Mouse (Mus musculus) midbrain, embryonic 11.5 days (tissue): ENCODE data around the gene Dapk1. TPM values are rescaled to one million over a fixed set of nuclear protein-coding genes. Genes with fewer than 3 reads are reported as not detected.

Source experiments
- ATAC-seq: fragments of 200-750 bp; cut with Nextera tagmentation; 2 replicates; pipeline ENCODE4 v1.8.0; 2017; ENCODE audit warnings: moderate TSS enrichment, moderate library complexity; ENCODE audit not compliant: low FRiP score
- DNase-seq: peaks from one replicate; pipeline ENCODE4 v3.0.0; 2015; ENCODE audit warnings: low spot score; ENCODE audit errors: missing footprints
- H3K27ac ChIP-seq: fragments of 300-500 bp; sonication (generic); 2 replicates; pipeline ENCODE4 v1.5.1; 2014; ENCODE audit warnings: low read depth, low read length
- H3K27me3 ChIP-seq: fragments of 300-500 bp; sonication (generic); 2 replicates; pipeline ENCODE4 v1.6.1; 2014; ENCODE audit warnings: mild to moderate bottlenecking, low read length, moderate library complexity, mixed read lengths; ENCODE audit not compliant: control insufficient read depth, insufficient read depth
- H3K36me3 ChIP-seq: fragments of 300-500 bp; sonication (generic); 2 replicates; pipeline ENCODE4 v1.6.1; 2014; ENCODE audit warnings: mild to moderate bottlenecking, low read length, moderate library complexity, mixed read lengths; ENCODE audit not compliant: control insufficient read depth, insufficient read depth
- H3K4me1 ChIP-seq: fragments of 300-500 bp; sonication (generic); 2 replicates; pipeline ENCODE4 v1.6.1; 2014; ENCODE audit warnings: low read length; ENCODE audit not compliant: control insufficient read depth, insufficient read depth
- H3K4me2 ChIP-seq: fragments of 300-500 bp; sonication (generic); 2 replicates; pipeline ENCODE4 v1.6.1; 2014; ENCODE audit warnings: mild to moderate bottlenecking, moderate library complexity
- H3K4me3 ChIP-seq: fragments of 300-500 bp; sonication (generic); 2 replicates; pipeline ENCODE4 v1.5.1; 2014; ENCODE audit warnings: low read depth, low read length
- H3K9ac ChIP-seq: fragments of 300-500 bp; sonication (generic); 2 replicates; pipeline ENCODE4 v1.6.1; 2014; ENCODE audit warnings: low read length
- H3K9me3 ChIP-seq: fragments of 300-500 bp; sonication (generic); 2 replicates; pipeline ENCODE4 v1.6.1; 2016; ENCODE audit warnings: low read length; ENCODE audit not compliant: control insufficient read depth
- WGBS: fragments of 180-500 bp; shearing (Covaris S2); extraction: QIAGEN DNeasy Blood & Tissue Kit; methylation state at CpG from one replicate; pipeline ENCODE4 v1.1.7; 2014; 5-methylcytosine and 5-hydroxymethylcytosine counted together
- polyA plus RNA-seq: library from polyadenylated mRNA; unstranded; fragments of >200 nt; fragmentation: Nextera tagmentation; extraction: Ambion mirVana; gene quantifications from 2 replicates; pipeline ENCODE4 v1.2.1, GENCODE M21; 2014

Gene Dapk1
- polyA plus RNA-seq, 1 experiment from 2014 or later, result 17.2 TPM

DNA sequence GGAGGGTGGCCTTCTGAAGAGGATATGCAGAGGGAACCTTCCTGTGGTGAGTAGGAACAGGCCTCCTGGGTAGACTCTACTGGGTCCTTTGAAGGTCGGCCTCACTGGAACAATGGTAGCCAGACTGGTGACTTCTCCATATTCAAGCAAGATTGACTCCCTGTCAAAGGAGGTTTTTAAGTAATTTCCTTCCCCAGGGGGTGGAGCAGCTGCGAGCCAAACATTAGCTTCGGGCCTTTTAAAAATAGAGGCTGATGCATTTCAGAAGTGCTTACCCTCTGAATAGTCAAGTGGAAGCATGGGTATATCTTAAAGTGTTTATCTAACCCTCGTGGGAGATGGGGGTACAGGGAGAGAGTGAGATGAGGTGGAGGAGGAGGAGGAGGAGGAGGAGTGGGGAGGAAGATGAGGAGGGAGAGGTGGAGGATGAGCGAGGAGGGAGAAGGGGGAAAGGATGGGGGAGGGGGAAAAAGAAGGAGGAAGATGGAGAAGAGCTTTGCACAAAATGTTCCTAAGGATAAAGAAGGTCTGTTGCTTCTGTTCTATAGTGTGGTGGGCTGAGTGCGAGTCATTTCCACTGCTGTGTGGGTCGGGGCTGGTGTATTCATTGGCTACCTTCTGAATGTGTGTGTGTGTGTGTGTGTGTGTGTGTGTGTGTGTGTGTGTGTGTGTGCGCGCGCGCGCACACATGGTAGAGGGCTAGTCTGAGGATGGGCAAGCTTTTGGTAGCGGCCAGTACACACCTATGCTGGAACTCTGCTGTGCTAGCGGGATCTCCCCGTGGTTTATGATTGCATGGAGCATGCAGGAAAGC is 26.3 kb downstream of the Dapk1 start:
- Histone ChIP-seq H3K4me1 (peaks cover 8% of the 10 kb centered on the region), H3K4me2 (no peak overlapping the region), H3K9ac (no peak overlapping the region), H3K4me3 (no peak overlapping the region), H3K9me3 (no peaks in the 10 kb centered on the region), H3K27me3 (no peaks in the 10 kb centered on the region), H3K27ac (no peak overlapping the region), H3K36me3 (no peaks in the 10 kb centered on the region; the same call in 1 of the 2 replicates)
- 22% methylated on average over 15 of the region's 15 CpGs for WGBS
- DNase-seq, result no peak
- peak; percentile 57; the same call in 1 of the 2 replicates for ATAC-seq

DNA sequence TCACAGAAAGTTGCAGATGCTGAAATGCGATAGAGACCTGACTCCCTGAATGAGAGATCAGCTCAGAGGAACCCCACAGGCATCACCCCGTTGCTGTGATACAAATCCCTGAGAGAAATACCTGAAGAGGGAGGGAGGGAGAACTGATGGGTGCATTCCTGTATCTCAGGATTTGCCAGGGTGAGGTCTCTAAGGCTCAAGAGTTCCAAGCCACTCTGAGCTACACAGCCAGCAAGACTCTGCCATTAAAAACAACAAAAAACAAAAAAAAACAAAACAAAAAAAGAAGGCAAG is 26.9 kb downstream of the Dapk1 start:
- Histone ChIP-seq H3K9me3 (no peaks in the 10 kb centered on the region), H3K27me3 (no peaks in the 10 kb centered on the region), H3K4me3 (no peak overlapping the region), H3K36me3 (no peaks in the 10 kb centered on the region; the same call in 1 of the 2 replicates), H3K27ac (no peak overlapping the region), H3K4me1 (peaks cover 8% of the 10 kb centered on the region), H3K9ac (no peak overlapping the region), H3K4me2 (no peak overlapping the region)
- ATAC-seq (no peak), DNase-seq (no peak)
- 4% methylated on average over 2 of the region's 2 CpGs for WGBS

DNA sequence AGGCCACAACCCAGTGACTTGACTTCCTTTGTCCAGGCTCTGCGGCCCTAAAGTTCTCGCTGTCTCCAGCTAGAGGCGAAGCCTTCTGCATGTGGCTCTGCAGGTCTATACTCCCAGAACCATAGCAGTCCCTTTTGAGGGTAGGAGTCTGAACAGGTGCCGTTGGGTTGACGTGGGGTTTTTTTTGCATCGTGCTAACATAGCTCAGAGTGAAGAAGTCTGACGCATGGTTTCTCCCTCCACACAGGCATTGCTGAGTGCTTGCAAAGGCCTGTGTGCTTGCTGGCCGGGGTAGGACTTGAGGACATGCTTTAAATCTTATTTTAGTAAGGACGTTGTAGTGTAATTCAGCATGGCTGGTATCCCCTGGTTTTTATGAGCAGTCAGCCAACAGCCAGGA is 27.7 kb downstream of the Dapk1 start:
- DNase-seq (no peak), ATAC-seq (no peak)
- Histone ChIP-seq H3K9ac (no peak overlapping the region), H3K9me3 (no peaks in the 10 kb centered on the region), H3K4me2 (no peak overlapping the region), H3K4me1 (peaks cover 8% of the 10 kb centered on the region), H3K27ac (no peak overlapping the region), H3K27me3 (no peaks in the 10 kb centered on the region), H3K36me3 (no peaks in the 10 kb centered on the region; the same call in 1 of the 2 replicates), H3K4me3 (no peak overlapping the region)
- 95% methylated on average over 9 of the region's 9 CpGs for WGBS

DNA sequence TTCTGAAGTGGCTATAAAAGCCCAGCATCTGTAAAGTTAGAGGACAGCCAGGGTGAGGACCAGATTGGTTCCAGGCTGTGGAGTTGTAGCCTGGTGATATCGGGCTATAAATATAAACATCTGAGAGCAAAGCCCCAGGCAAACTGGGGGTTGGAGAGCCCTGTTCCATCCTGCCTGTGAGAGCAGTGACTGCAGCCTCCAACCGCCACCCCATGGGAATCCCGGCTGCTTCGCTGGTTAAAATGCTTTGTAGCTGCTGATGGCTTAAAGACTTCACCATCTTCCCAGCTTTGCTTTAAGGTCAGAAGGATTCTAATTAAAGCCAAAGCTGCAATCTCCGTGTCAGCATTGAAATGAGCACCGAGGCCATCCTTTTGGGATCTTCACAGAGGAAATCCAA is 32.2 kb downstream of the Dapk1 start:
- Histone ChIP-seq H3K4me2 (no peak overlapping the region), H3K36me3 (no peaks in the 10 kb centered on the region), H3K9ac (no peak overlapping the region), H3K4me3 (no peak overlapping the region), H3K9me3 (no peaks in the 10 kb centered on the region), H3K27me3 (no peaks in the 10 kb centered on the region), H3K27ac (no peak overlapping the region), H3K4me1 (no peaks in the 10 kb centered on the region)
- no peak for DNase-seq
- 49% methylated on average over 6 of the region's 6 CpGs for WGBS
- ATAC-seq, result 0 out of 2 replicates have a peak, but pooled peaks have one; percentile 46

DNA sequence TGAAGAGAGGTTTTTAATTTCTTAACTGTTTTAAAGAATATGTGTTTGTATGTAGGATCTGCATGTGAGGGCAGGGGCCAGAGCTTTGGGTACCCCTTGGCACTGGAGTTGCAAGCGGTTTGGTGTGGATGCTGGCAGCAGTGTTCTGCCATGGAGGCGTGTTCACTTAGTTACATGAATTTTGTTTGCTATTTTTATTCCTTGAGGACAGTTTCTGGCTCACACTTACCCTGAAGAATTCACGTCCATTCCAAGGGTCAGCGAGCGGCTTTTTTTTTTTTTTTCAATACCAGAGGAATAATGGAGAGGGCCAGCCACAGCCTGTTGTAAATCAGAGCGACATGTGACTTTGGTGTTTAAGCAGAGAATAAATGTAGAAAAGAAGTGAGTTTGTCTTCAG is 33.9 kb downstream of the Dapk1 start:
- no peak overlapping the region for H3K4me2 ChIP-seq
- no peaks in the 10 kb centered on the region for H3K36me3 ChIP-seq
- peaks cover 3% of the 10 kb centered on the region; the same call in 1 of the 2 replicates for H3K4me1 ChIP-seq
- no peak overlapping the region for H3K4me3 ChIP-seq
- ATAC-seq (no peak), DNase-seq (no peak)
- 76% methylated on average over 6 of the region's 6 CpGs for WGBS
- no peak overlapping the region for H3K9ac ChIP-seq
- H3K9me3 ChIP-seq, result no peaks in the 10 kb centered on the region
- no peak overlapping the region for H3K27ac ChIP-seq
- no peaks in the 10 kb centered on the region for H3K27me3 ChIP-seq

DNA sequence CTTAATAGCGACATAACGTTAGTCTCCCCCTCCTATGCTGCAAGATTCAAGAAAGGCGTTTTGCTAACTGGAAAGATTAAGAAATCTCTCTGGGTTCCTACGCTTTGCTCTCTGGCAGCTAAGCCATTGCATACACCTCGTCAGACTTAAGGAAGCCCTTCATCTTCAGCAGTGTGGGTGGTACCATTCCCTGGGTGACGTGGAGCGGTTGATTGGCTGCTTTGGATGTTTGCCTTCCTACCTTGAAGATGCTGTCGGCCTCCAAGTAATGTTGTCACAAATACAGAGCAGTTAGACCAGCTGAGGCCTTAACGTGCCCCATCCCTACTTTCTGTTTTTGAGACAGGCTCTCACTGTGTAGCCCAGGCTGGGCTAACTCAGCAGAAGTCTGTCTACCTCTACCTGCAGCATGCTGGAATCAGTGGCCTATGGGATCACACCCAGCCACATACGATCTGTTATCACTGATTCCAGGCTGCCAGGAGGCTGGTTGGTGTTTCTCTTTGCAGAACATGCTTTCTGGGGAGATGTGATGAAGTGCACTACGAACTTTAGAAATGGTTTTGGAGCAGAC is 37.8 kb downstream of the Dapk1 start:
- Histone ChIP-seq H3K36me3 (no peaks in the 10 kb centered on the region), H3K27me3 (no peaks in the 10 kb centered on the region), H3K4me2 (no peak overlapping the region), H3K27ac (no peak overlapping the region), H3K9me3 (no peaks in the 10 kb centered on the region), H3K4me1 (peaks cover 3% of the 10 kb centered on the region; the same call in 1 of the 2 replicates), H3K9ac (no peak overlapping the region), H3K4me3 (no peak overlapping the region)
- 71% methylated on average over 11 of the region's 11 CpGs for WGBS
- no peak for DNase-seq
- no peak for ATAC-seq

DNA sequence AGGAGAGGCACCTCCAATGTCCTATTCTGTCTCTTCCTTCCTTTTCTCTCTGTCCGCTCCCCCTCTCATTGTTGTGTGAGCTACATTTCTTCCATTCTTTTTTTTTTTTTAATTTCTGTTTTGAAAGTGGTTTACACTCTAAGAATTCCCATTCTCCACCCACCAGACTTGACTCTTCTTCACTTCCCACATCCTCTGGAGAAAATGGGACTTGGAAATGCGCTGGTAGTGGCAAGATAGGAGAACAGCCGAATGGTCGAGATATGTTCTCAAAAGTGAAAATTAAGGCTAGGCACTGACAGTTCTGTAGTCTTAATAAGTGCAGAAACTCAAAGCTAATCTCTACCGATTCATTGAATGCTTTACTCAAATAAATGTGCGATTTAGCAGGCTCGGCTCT is 38.7 kb downstream of the Dapk1 start:
- no peak for DNase-seq
- Histone ChIP-seq H3K27me3 (no peaks in the 10 kb centered on the region), H3K9ac (no peak overlapping the region), H3K9me3 (no peaks in the 10 kb centered on the region), H3K4me3 (no peak overlapping the region), H3K4me1 (peaks cover 3% of the 10 kb centered on the region; the same call in 1 of the 2 replicates), H3K4me2 (no peak overlapping the region), H3K36me3 (no peaks in the 10 kb centered on the region), H3K27ac (no peak overlapping the region)
- ATAC-seq, result no peak
- 88% methylated on average over 7 of the region's 7 CpGs for WGBS

DNA sequence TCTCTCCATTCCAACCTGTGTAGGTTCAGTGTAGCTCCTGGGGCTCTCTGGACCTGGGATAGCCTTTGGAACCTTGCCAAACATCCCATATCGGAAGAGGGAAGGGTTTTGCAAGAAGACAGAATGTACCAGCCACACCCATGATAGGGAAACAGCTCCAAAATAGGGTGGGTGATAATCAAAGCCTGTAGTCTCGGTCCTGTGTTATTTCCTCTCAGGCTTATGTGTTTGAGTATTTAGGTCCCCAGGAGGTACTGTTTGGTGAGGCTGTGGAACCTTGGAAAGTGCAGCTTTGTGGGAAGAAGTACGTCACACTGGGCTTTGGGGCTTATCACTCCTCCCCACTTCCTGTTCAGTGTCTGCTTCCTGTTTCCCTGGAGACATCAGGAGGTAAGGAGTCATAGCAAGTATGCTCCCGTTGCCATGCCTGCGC is 42.7 kb downstream of the Dapk1 start:
- no peak overlapping the region for H3K27ac ChIP-seq
- 89% methylated on average over 5 of the region's 5 CpGs for WGBS
- no peaks in the 10 kb centered on the region for H3K9me3 ChIP-seq
- H3K9ac ChIP-seq, result no peak overlapping the region
- DNase-seq (no peak), ATAC-seq (no peak)
- no peaks in the 10 kb centered on the region for H3K36me3 ChIP-seq
- H3K27me3 ChIP-seq, result no peaks in the 10 kb centered on the region
- H3K4me3 ChIP-seq, result no peak overlapping the region
- H3K4me2 ChIP-seq, result no peak overlapping the region
- H3K4me1 ChIP-seq, result peaks cover 3% of the 10 kb centered on the region; the same call in 1 of the 2 replicates

DNA sequence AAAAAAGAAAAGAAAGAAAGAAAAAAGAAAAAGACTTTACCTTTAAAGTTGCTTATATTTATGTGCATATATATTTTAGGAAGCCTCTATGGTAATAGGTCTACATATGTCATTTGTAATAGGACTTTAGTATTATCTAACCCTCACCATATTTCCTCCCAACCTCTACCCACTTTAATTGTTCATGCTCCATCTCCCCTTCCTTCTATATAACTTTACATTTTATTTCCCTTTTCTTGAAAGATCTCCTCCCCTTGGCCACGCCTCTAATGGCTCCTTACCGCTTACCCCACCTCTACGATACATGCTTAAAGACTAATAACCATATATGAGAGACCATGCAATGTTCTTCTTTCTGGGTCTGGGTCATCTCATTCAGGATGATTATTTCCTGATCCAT is 45.0 kb downstream of the Dapk1 start:
- Histone ChIP-seq H3K27me3 (no peaks in the 10 kb centered on the region), H3K9ac (no peak overlapping the region), H3K4me1 (no peaks in the 10 kb centered on the region), H3K9me3 (no peaks in the 10 kb centered on the region), H3K4me2 (no peak overlapping the region), H3K27ac (no peak overlapping the region), H3K36me3 (no peaks in the 10 kb centered on the region), H3K4me3 (no peak overlapping the region)
- DNase-seq (no peak), ATAC-seq (no peak)
- WGBS, result 94% methylated on average over 3 of the region's 3 CpGs
